Mouse (Mus musculus): ENCODE results near the gene Gm21820. TPM values are rescaled to one million over a fixed set of nuclear protein-coding genes. Genes with fewer than 3 reads are reported as not detected.
"Not testable (repeated sequence)": the region's sequence is repeated elsewhere in the genome, so short reads cannot be mapped to it uniquely, and the experiment has no call there.

Gene Gm21820
- total RNA-seq (2018; cell fraction: chromatin; rRNA removed), result not detected
- not detected for total RNA-seq (2018; cell fraction: cytosol; rRNA removed)
- total RNA-seq (2018; cell fraction: nucleus; rRNA removed), result not detected
- polyA plus RNA-seq (2018), result not detected in 3 replicates

- H3K36me3 ChIP-seq (ENCODE audit: inconsistent target); H3K27ac ChIP-seq; H3K79me2 ChIP-seq (ENCODE audit: inconsistent target); H3K4me3 ChIP-seq (ENCODE audit: inconsistent target): not testable (repeated sequence)
- no CpG with 5 or more reads among the region's 1 CpGs for WGBS (ENCODE audit: missing documents)
Measured at GRCm38 (mm10) chrY:5249341-5249740, at the start of gene Gm21820. Gm21820 (minus strand) TSS chrY:5249441.

Other genes starting within 250 kb of the Gm21820 start
- gene Gm20918, start 205.5 kb downstream of the Gm21820 start, polyA plus RNA-seq (2018), result not detected in 3 replicates